Mouse (Mus musculus) hindbrain, embryonic 11.5 days (tissue): ENCODE data around the gene Thap2. TPM values are rescaled to one million over a fixed set of nuclear protein-coding genes. Genes with fewer than 3 reads are reported as not detected.

ENCODE experiments used
- ATAC-seq: fragments of 200-750 bp; cut with Nextera tagmentation; 2 replicates; pipeline ENCODE4 v1.8.0; 2017; ENCODE audit warnings: mild to moderate bottlenecking, moderate TSS enrichment, moderate library complexity; ENCODE audit not compliant: low FRiP score
- DNase-seq: peaks from one replicate; pipeline ENCODE4 v3.0.0-alpha.2; 2015; ENCODE audit warnings: low spot score
- H3K27ac ChIP-seq: fragments of 300-500 bp; sonication (generic); 2 replicates; pipeline ENCODE4 v1.5.1; 2014; ENCODE audit warnings: mild to moderate bottlenecking, low read depth, low read length
- H3K27me3 ChIP-seq: fragments of 300-500 bp; sonication (generic); 2 replicates; pipeline ENCODE4 v1.6.1; 2014; ENCODE audit warnings: mild to moderate bottlenecking, low read length, moderate library complexity, mixed read lengths; ENCODE audit not compliant: control insufficient read depth, insufficient read depth
- H3K36me3 ChIP-seq: fragments of 300-500 bp; sonication (generic); 2 replicates; pipeline ENCODE4 v1.6.1; 2014; ENCODE audit warnings: mild to moderate bottlenecking, low read length, moderate library complexity, mixed read lengths; ENCODE audit not compliant: control insufficient read depth, insufficient read depth
- H3K4me1 ChIP-seq: fragments of 300-500 bp; sonication (generic); replicated peaks from 2 replicates; pipeline ENCODE4 v1.6.1; 2014; ENCODE audit warnings: low read length, mixed read lengths; ENCODE audit not compliant: control insufficient read depth, insufficient read depth
- H3K4me2 ChIP-seq: fragments of 300-500 bp; sonication (generic); replicated peaks from 2 replicates; pipeline ENCODE4 v1.6.1; 2014; ENCODE audit warnings: mild to moderate bottlenecking, low read depth, low read length
- H3K4me3 ChIP-seq: fragments of 300-500 bp; sonication (generic); 2 replicates; pipeline ENCODE4 v1.5.1; 2014; ENCODE audit warnings: low read depth, low read length
- H3K9ac ChIP-seq: fragments of 300-500 bp; sonication (generic); 2 replicates; pipeline ENCODE4 v1.6.1; 2014; ENCODE audit warnings: low read depth, low read length
- H3K9me3 ChIP-seq: fragments of 300-500 bp; sonication (generic); 2 replicates; pipeline ENCODE4 v1.6.1; 2016; ENCODE audit warnings: low read length; ENCODE audit not compliant: control insufficient read depth
- WGBS: fragments of 180-500 bp; shearing (Covaris S2); extraction: QIAGEN DNeasy Blood & Tissue Kit; methylation state at CpG from one replicate; pipeline ENCODE4 v1.1.7; 2014; 5-methylcytosine and 5-hydroxymethylcytosine counted together
- polyA plus RNA-seq: library from polyadenylated mRNA; unstranded; fragments of >200 nt; fragmentation: Nextera tagmentation; extraction: Ambion mirVana; gene quantifications from 2 replicates; pipeline ENCODE4 v1.2.1, GENCODE M21; 2014

Thap2 gene
- polyA plus RNA-seq, 1 experiment from 2014 or later, result 31.1 TPM

- ATAC-seq (no peak), DNase-seq (no peak)
- H3K27ac ChIP-seq, result no peak overlapping the region
- no peak overlapping the region for H3K9ac ChIP-seq
- H3K36me3 ChIP-seq, result 0 out of 2 replicates have a peak, but pooled peaks cover 4% of the 10 kb centered on the region
- no peaks in the 10 kb centered on the region for H3K4me1 ChIP-seq
- H3K9me3 ChIP-seq, result no peaks in the 10 kb centered on the region
- H3K27me3 ChIP-seq, result no peaks in the 10 kb centered on the region
- no peak overlapping the region for H3K4me3 ChIP-seq
- H3K4me2 ChIP-seq, result no peak overlapping the region
Measured at GRCm38 (mm10) chr10:115346444-115346843, 37.8 kb downstream of the Thap2 start.

GRCm38 (mm10) chr10:115342771-115343425 lies 41.3 kb downstream of the Thap2 start:
- 83% methylated on average over 4 of the region's 4 CpGs for WGBS

GRCm38 (mm10) chr10:115339820-115340328 lies 44.4 kb downstream of the Thap2 start:
- H3K4me1 ChIP-seq, result no peaks in the 10 kb centered on the region
- no peaks in the 10 kb centered on the region for H3K9me3 ChIP-seq
- ATAC-seq (no peak), DNase-seq (no peak)
- H3K4me2 ChIP-seq, result no peak overlapping the region
- H3K36me3 ChIP-seq, result no peaks in the 10 kb centered on the region
- H3K4me3 ChIP-seq, result no peak overlapping the region
- no peak overlapping the region for H3K9ac ChIP-seq
- no peak overlapping the region for H3K27ac ChIP-seq
- no peaks in the 10 kb centered on the region for H3K27me3 ChIP-seq
- 95% methylated on average over 7 of the region's 7 CpGs for WGBS

More at GRCm38 (mm10) chr10:115342771-115343425, 41.3 kb downstream of the Thap2 start:
- no peak overlapping the region for H3K9ac ChIP-seq
- ATAC-seq (no peak), DNase-seq (no peak)
- H3K9me3 ChIP-seq, result no peaks in the 10 kb centered on the region
- H3K4me3 ChIP-seq, result no peak overlapping the region
- no peak overlapping the region for H3K27ac ChIP-seq
- 0 out of 2 replicates have a peak, but pooled peaks cover 4% of the 10 kb centered on the region for H3K36me3 ChIP-seq
- no peaks in the 10 kb centered on the region for H3K27me3 ChIP-seq
- H3K4me1 ChIP-seq, result no peaks in the 10 kb centered on the region
- no peak overlapping the region for H3K4me2 ChIP-seq

GRCm38 (mm10) chr10:115336901-115337300 lies 47.3 kb downstream of the Thap2 start:
- Histone ChIP-seq H3K36me3 (no peaks in the 10 kb centered on the region), H3K9ac (no peak overlapping the region), H3K4me1 (no peaks in the 10 kb centered on the region), H3K9me3 (no peaks in the 10 kb centered on the region), H3K27ac (no peak overlapping the region), H3K4me2 (no peak overlapping the region), H3K4me3 (no peak overlapping the region), H3K27me3 (no peaks in the 10 kb centered on the region)
- 88% methylated on average over 4 of the region's 4 CpGs for WGBS
- ATAC-seq (no peak), DNase-seq (no peak)

- 81% methylated on average over 9 of the region's 9 CpGs for WGBS
Measured at GRCm38 (mm10) chr10:115333528-115333927, 50.7 kb downstream of the Thap2 start.

GRCm38 (mm10) chr10:115332997-115333396 lies 51.2 kb downstream of the Thap2 start:
- 90% methylated on average over 4 of the region's 4 CpGs for WGBS
- ATAC-seq (no peak), DNase-seq (no peak)
- Histone ChIP-seq H3K4me1 (no peaks in the 10 kb centered on the region), H3K36me3 (no peaks in the 10 kb centered on the region), H3K27ac (no peak overlapping the region), H3K9ac (no peak overlapping the region), H3K4me3 (no peak overlapping the region), H3K9me3 (no peaks in the 10 kb centered on the region), H3K27me3 (no peaks in the 10 kb centered on the region), H3K4me2 (no peak overlapping the region)

More at GRCm38 (mm10) chr10:115333528-115333927, 50.7 kb downstream of the Thap2 start:
- Histone ChIP-seq H3K36me3 (no peaks in the 10 kb centered on the region), H3K9ac (no peak overlapping the region), H3K9me3 (no peaks in the 10 kb centered on the region), H3K27me3 (no peaks in the 10 kb centered on the region), H3K4me2 (no peak overlapping the region), H3K4me1 (no peaks in the 10 kb centered on the region), H3K4me3 (no peak overlapping the region), H3K27ac (no peak overlapping the region)
- ATAC-seq (no peak), DNase-seq (no peak)

- WGBS, result 89% methylated on average over 8 of the region's 8 CpGs
- no peak for ATAC-seq
- no peak for DNase-seq
- no peak overlapping the region for H3K4me3 ChIP-seq
- H3K27me3 ChIP-seq, result no peaks in the 10 kb centered on the region
- H3K4me1 ChIP-seq, result no peaks in the 10 kb centered on the region
- no peak overlapping the region for H3K9ac ChIP-seq
- no peaks in the 10 kb centered on the region for H3K36me3 ChIP-seq
- H3K4me2 ChIP-seq, result no peak overlapping the region
- no peak overlapping the region for H3K27ac ChIP-seq
- no peaks in the 10 kb centered on the region for H3K9me3 ChIP-seq
Measured at GRCm38 (mm10) chr10:115332420-115332952, 51.8 kb downstream of the Thap2 start.

- no peaks in the 10 kb centered on the region for H3K4me1 ChIP-seq
- H3K27me3 ChIP-seq, result no peaks in the 10 kb centered on the region
- H3K9ac ChIP-seq, result no peak overlapping the region
- H3K36me3 ChIP-seq, result no peaks in the 10 kb centered on the region
- H3K9me3 ChIP-seq, result no peaks in the 10 kb centered on the region
- H3K4me3 ChIP-seq, result no peak overlapping the region
- 80% methylated on average over 3 of the region's 3 CpGs for WGBS
- ATAC-seq (no peak), DNase-seq (no peak)
- H3K4me2 ChIP-seq, result no peak overlapping the region
- H3K27ac ChIP-seq, result no peak overlapping the region
Measured at GRCm38 (mm10) chr10:115329010-115329530, 55.2 kb downstream of the Thap2 start.

- Histone ChIP-seq H3K27me3 (no peaks in the 10 kb centered on the region), H3K4me3 (no peak overlapping the region), H3K9me3 (no peaks in the 10 kb centered on the region), H3K27ac (no peak overlapping the region), H3K4me2 (no peak overlapping the region), H3K4me1 (no peaks in the 10 kb centered on the region), H3K9ac (no peak overlapping the region), H3K36me3 (no peaks in the 10 kb centered on the region)
- 79% methylated on average over 6 of the region's 6 CpGs for WGBS
- no peak for DNase-seq
- no peak for ATAC-seq
Measured at GRCm38 (mm10) chr10:115328514-115328913, 55.7 kb downstream of the Thap2 start.
